Mouse (Mus musculus) Patski (cell line): ENCODE data around the gene Fbxo28. TPM values are rescaled to one million over a fixed set of nuclear protein-coding genes. Genes with fewer than 3 reads are reported as not detected.

Experiments used
- ATAC-seq: fragments of 100-300 bp; one replicate; pipeline ENCODE4 v1.8.0; 2021
- CTCF ChIA-PET: fragments of 350-600 bp; sonication (Branson Sonifier 250); formaldehyde crosslinking; loops from one replicate; lab custom pipeline; 2022; ENCODE audit warnings: inconsistent platforms; lab: Charles Lee
- POLR2A ChIA-PET: fragments of 350-600 bp; sonication (Branson Sonifier 250); formaldehyde crosslinking; loops from one replicate; lab custom pipeline; 2022; ENCODE audit warnings: antibody characterized with exemption, inconsistent platforms; lab: Charles Lee
- DNase-seq: peaks from one replicate; pipeline ENCODE4 v3.0.0-alpha.2; 2011; ENCODE audit warnings: low read depth, low spot score
- H3K27me3 ChIP-seq: fragments of 371-371 bp; one replicate; pipeline ENCODE4 v1.5.1; 2021
- CTCF ChIP-seq: fragments of 100-300 bp; IDR thresholded peaks from one replicate; pipeline ENCODE4 v1.5.1; 2021
- in situ Hi-C: fragments of 300-500 bp; cut with MboI; formaldehyde crosslinking; loops from 3 replicates; pipeline ENCODE4 v1.11.1; 2018; ENCODE audit warnings: low pct_unique_long_range_greater_than_20kb, mixed read lengths
- polyA plus RNA-seq: library from polyadenylated mRNA; unstranded; gene quantifications from one replicate; pipeline ENCODE4 v1.2.3, GENCODE M21; 2021

Fbxo28 gene
- polyA plus RNA-seq, 1 experiment from 2014 or later = 34.7 TPM

GRCm38 (mm10) chr1:182280046-182280445 is 61.4 kb downstream of the Fbxo28 start:
- ATAC-seq = no peak
- POLR2A ChIA-PET = no interaction called here
- in situ Hi-C loops = no loop called here
- TF ChIP-seq CTCF = no peak
- no peaks in the 10 kb centered on the region for H3K27me3 ChIP-seq
- no peak for DNase-seq
- CTCF ChIA-PET = no interaction called here

- CTCF ChIA-PET = no interaction called here
- ATAC-seq = no peak
- DNase-seq = no peak
- in situ Hi-C loops = no loop called here
- POLR2A ChIA-PET = no interaction called here
- H3K27me3 ChIP-seq = no peaks in the 10 kb centered on the region
- TF ChIP-seq CTCF = no peak
These were observed 62.0 kb downstream of the Fbxo28 start for GRCm38 (mm10) chr1:182279436-182279835.

GRCm38 (mm10) chr1:182275109-182275508 is 66.3 kb downstream of the Fbxo28 start:
- in situ Hi-C loops = no loop called here
- DNase-seq = no peak
- ChIA-PET CTCF (interaction anchor here (0.9 kb wide), 1 partner anchor 23 kb away, joined by 4 read pairs; no protein-coding TSS in a partner anchor), POLR2A (no interaction called here)
- H3K27me3 ChIP-seq = no peaks in the 10 kb centered on the region
- no peak for ATAC-seq
- TF ChIP-seq CTCF = no peak

- H3K27me3 ChIP-seq = no peaks in the 10 kb centered on the region
- no peak for ATAC-seq
- no peak for TF ChIP-seq CTCF
- ChIA-PET POLR2A (no interaction called here), CTCF (no interaction called here)
- DNase-seq = no peak
- in situ Hi-C loops = no loop called here
These were observed 69.8 kb downstream of the Fbxo28 start for GRCm38 (mm10) chr1:182271632-182272031.

- CTCF ChIA-PET = interaction anchor here (0.6 kb wide), 1 partner anchor 103 kb away, joined by 3 read pairs; no protein-coding TSS in a partner anchor
- TF ChIP-seq CTCF = no peak
- ATAC-seq (no peak), DNase-seq (no peak)
- H3K27me3 ChIP-seq = no peaks in the 10 kb centered on the region
- POLR2A ChIA-PET = no interaction called here
- in situ Hi-C loops = no loop called here
These were observed 70.3 kb downstream of the Fbxo28 start for GRCm38 (mm10) chr1:182271130-182271529.

- H3K27me3 ChIP-seq = no peaks in the 10 kb centered on the region
- DNase-seq (no peak), ATAC-seq (no peak)
- ChIA-PET POLR2A (no interaction called here), CTCF (no interaction called here)
- no peak for TF ChIP-seq CTCF
- in situ Hi-C loops = no loop called here
These were observed 73.1 kb downstream of the Fbxo28 start for GRCm38 (mm10) chr1:182268317-182268716.

GRCm38 (mm10) chr1:182266028-182266525 is 75.4 kb downstream of the Fbxo28 start:
- POLR2A ChIA-PET = interaction anchor here (1.6 kb wide), 1 partner anchor 9 kb away, joined by 4 read pairs; no protein-coding TSS in a partner anchor
- ATAC-seq = no peak
- no peak for DNase-seq
- in situ Hi-C loops = no loop called here
- no peaks in the 10 kb centered on the region for H3K27me3 ChIP-seq
- CTCF ChIA-PET = no interaction called here
- no peak for TF ChIP-seq CTCF

Other genes with a start within 250 kb of the Fbxo28 start
- gene Srp9, start 216.9 kb downstream of the Fbxo28 start, polyA plus RNA-seq = 81.7 TPM
- gene Vmn1r1, start 177.1 kb downstream of the Fbxo28 start, polyA plus RNA-seq = not detected
- 250 TPM for gene Degs1, start 58.8 kb downstream of the Fbxo28 start, polyA plus RNA-seq
- 35.4 TPM for gene Trp53bp2, start 67.5 kb upstream of the Fbxo28 start, polyA plus RNA-seq
- 281 TPM for gene Capn2, start 176.0 kb upstream of the Fbxo28 start, polyA plus RNA-seq
- gene Capn8, start 223.4 kb upstream of the Fbxo28 start, polyA plus RNA-seq = 0.06 TPM